Mouse (Mus musculus) bone marrow macrophage, adult 2 months (primary cell): ENCODE results near the gene Hspa1a. TPM values are rescaled to one million over a fixed set of nuclear protein-coding genes. Genes with fewer than 3 reads are reported as not detected.
A peak's percentile ranks its signal among the peaks of the same experiment; 100 is the strongest.

Experiments used
- H3K27ac ChIP-seq: 2 replicates; pipeline ENCODE4 v1.5.1; 2012; ENCODE audit warnings: low read depth, low read length; ENCODE audit not compliant: insufficient read depth
- H3K4me1 ChIP-seq: 2 replicates; pipeline ENCODE4 v1.6.1; 2012; ENCODE audit warnings: low read length; ENCODE audit not compliant: control insufficient read depth, insufficient read depth
- H3K4me3 ChIP-seq: 2 replicates; pipeline ENCODE4 v1.5.1; 2012; ENCODE audit warnings: mild to moderate bottlenecking, low read length, moderate library complexity; ENCODE audit not compliant: insufficient read depth
- CTCF ChIP-seq: IDR thresholded peaks from 2 replicates; pipeline ENCODE4 v1.5.1; 2012; ENCODE audit warnings: low read depth, mild to moderate bottlenecking, low read length, moderate library complexity
- POLR2A ChIP-seq: IDR thresholded peaks from 2 replicates; pipeline ENCODE4 v1.6.1; 2012; ENCODE audit warnings: mild to moderate bottlenecking, low read depth, low read length, borderline replicate concordance
- polyA plus RNA-seq: library from polyadenylated mRNA; stranded (reverse); fragments of >200 nt; gene quantifications from 2 replicates; pipeline ENCODE4 v1.2.4, GENCODE M21; 2012; ENCODE audit not compliant: missing spikeins, insufficient read depth, insufficient read length

Hspa1a gene
- polyA plus RNA-seq, 1 experiment: 1.3 TPM

DNA sequence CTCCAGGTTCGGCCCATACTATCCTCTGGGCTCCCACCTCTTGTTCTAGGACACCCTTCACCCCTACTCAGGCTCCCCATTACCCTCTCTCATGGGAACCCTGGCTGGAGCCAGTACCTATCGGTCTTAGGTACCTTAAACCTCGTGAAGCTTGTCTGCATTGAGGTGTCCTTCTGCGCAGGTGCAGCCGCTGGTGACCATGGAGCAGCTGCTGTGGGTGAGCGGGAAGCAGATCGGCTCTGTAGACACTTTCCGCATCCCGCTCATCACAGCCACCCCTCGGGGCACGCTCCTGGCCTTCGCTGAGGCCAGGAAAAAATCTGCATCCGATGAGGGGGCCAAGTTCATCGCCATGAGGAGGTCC is 40.2 kb downstream of the Hspa1a start:
- peak overlapping the region; percentile 62 for H3K27ac ChIP-seq

GRCm38 (mm10) chr17:34931061-34931734 is 40.8 kb downstream of the Hspa1a start, which contains the start of gene Neu1:
Neu1 (plus strand) TSS chr17:34931253.
- H3K27ac ChIP-seq: peak within 1 kb of the TSS; percentile 62
- no peak for TF ChIP-seq CTCF
- TF ChIP-seq POLR2A: peak; percentile 89; the same call in 1 of the 2 replicates
- H3K4me3 ChIP-seq: peak within 1 kb of the TSS; percentile 88
- H3K4me1 ChIP-seq: peaks cover 32% of the 10 kb centered on the region

More for the DNA sequence above, 40.2 kb downstream of the Hspa1a start:
- Histone ChIP-seq H3K4me1 (peaks cover 32% of the 10 kb centered on the region), H3K4me3 (peak overlapping the region; percentile 88)
- TF ChIP-seq CTCF: no peak
- TF ChIP-seq POLR2A: no peak

DNA sequence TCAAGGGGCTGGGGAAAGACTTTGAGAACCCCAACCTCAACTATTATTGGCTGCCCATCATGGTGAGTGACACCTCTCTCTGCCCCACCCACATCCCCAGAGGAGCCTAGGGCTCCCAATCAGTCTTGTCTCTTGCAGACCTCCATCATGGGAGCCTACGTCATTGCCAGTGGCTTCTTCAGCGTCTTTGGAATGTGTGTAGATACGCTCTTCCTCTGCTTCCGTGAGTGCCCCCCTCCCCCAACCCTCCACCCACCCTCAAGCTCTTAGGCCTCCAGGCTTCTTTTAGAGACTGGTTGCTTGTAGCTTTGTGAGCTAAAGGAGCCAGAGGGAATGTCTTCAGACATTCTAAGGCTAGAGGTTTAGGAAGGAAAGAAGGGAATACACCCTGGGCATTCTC is 43.1 kb downstream of the Hspa1a start:
- peaks cover 22% of the 10 kb centered on the region for H3K4me1 ChIP-seq
- H3K27ac ChIP-seq: no peak overlapping the region
- TF ChIP-seq POLR2A (no peak), CTCF (no peak)
- no peak overlapping the region for H3K4me3 ChIP-seq

DNA sequence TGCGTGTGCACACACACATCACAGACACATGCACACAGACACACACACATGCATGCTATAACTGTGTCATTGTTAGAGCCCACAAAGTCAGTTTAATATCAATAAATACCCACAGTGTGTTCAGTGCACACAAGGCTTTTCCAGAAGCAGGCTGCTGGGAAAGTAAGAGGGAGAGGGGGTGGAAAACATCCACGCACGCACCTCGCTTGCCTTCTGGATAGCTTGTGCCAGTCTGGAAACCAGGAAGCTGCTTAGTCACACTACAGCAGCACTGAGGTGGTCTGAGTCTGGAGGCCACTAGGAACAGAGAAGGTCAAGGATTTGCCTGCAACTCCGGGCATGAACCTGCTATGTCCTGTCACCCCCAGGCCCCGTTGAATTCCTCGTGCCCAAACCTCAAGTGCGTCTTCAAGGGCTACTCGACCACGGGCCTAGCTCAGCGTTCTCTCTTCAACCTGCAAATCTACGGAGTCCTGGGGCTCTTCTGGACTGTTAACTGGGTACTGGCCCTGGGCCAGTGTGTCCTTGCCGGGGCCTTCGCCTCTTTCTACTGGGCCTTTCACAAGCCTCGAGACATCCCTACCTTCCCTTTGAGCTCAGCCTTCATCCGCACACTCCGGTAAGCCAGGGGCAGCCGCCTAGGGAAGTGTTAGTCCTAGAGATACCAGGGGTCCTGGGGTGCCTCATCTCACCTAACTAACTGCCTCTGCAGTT is 44.5 kb downstream of the Hspa1a start:
- H3K27ac ChIP-seq: no peak overlapping the region
- H3K4me3 ChIP-seq: no peak overlapping the region
- TF ChIP-seq POLR2A (no peak), CTCF (no peak)
- H3K4me1 ChIP-seq: peaks cover 15% of the 10 kb centered on the region

GRCm38 (mm10) chr17:34924258-34924657 is 47.7 kb downstream of the Hspa1a start:
- Histone ChIP-seq H3K4me1 (peaks cover 12% of the 10 kb centered on the region), H3K27ac (peak overlapping the region; percentile 85), H3K4me3 (no peak overlapping the region)
- no peak for TF ChIP-seq POLR2A
- TF ChIP-seq CTCF: no peak

DNA sequence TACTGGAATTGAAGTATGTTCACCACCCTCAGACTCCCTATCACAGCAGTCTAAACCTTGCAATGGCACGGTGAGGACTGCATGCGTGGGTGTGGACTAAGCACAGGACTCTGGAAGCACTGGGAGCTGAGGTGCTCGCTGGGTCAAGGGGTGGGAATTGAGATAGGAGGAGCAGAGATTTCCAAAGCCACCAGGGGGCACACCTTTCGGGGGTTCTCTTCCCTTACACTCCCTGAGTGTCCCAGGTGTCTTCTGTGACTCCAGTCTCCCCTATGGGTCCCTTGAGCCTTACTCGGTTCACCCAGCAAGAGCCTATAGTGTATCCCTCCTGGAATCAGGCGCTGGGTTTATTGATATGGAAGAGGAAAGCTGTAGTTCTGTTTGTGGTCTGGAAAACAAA is 49.0 kb downstream of the Hspa1a start:
- Histone ChIP-seq H3K4me3 (no peak overlapping the region), H3K4me1 (peaks cover 12% of the 10 kb centered on the region), H3K27ac (no peak overlapping the region)
- peak; percentile 8; the same call in 1 of the 2 replicates for TF ChIP-seq CTCF
- no peak for TF ChIP-seq POLR2A

Other genes with a start within 250 kb of the Hspa1a start
- gene C4b, start 228.3 kb downstream of the Hspa1a start, polyA plus RNA-seq: 0.75 and 2.2 TPM in 2 replicates
- gene Cyp21a1, start 167.6 kb downstream of the Hspa1a start, polyA plus RNA-seq: not detected in 2 replicates
- 33.8 and 44.1 TPM in 2 replicates for gene Stk19, start 135.2 kb downstream of the Hspa1a start, polyA plus RNA-seq
- 30.8 and 38.9 TPM in 2 replicates for gene Dxo, start 135.1 kb downstream of the Hspa1a start, polyA plus RNA-seq
- gene Skiv2l, start 121.9 kb downstream of the Hspa1a start, polyA plus RNA-seq: 37.8 and 40.2 TPM in 2 replicates
- 48.9 and 56.8 TPM in 2 replicates for gene Nelfe, start 121.8 kb downstream of the Hspa1a start, polyA plus RNA-seq
- gene Cfb, start 109.6 kb downstream of the Hspa1a start, polyA plus RNA-seq: 12.0 and 13.3 TPM in 2 replicates
- 4.0 and 4.6 TPM in 2 replicates for gene Zbtb12, start 92.7 kb downstream of the Hspa1a start, polyA plus RNA-seq
- 0.27 TPM in 1 of 2 replicates, not detected in the other for gene Gm20547, start 90.1 kb downstream of the Hspa1a start, polyA plus RNA-seq
- not detected in 2 replicates for gene C2, start 73.9 kb downstream of the Hspa1a start, polyA plus RNA-seq
- 145 and 150 TPM in 2 replicates for gene Ehmt2, start 73.7 kb downstream of the Hspa1a start, polyA plus RNA-seq
- gene Slc44a4, start 57.7 kb downstream of the Hspa1a start, polyA plus RNA-seq: not detected in 2 replicates
- gene Neu1, start 40.9 kb downstream of the Hspa1a start, polyA plus RNA-seq: 73.6 and 73.9 TPM in 2 replicates
- 1.2 and 1.5 TPM in 2 replicates for gene Hspa1b, start 12.9 kb downstream of the Hspa1a start, polyA plus RNA-seq
- not detected in 2 replicates for gene Gm20481, start 2.2 kb downstream of the Hspa1a start, polyA plus RNA-seq
- gene Hspa1l, start 547 bp upstream of the Hspa1a start, polyA plus RNA-seq: not detected in 2 replicates
- 37.1 and 44.0 TPM in 2 replicates for gene Lsm2, start 9.7 kb upstream of the Hspa1a start, polyA plus RNA-seq
- gene Vars, start 28.8 kb upstream of the Hspa1a start, polyA plus RNA-seq: 28.4 and 35.2 TPM in 2 replicates
- gene Vwa7, start 44.4 kb upstream of the Hspa1a start, polyA plus RNA-seq: 0.31 and 0.34 TPM in 2 replicates
- not detected in 2 replicates for gene Sapcd1, start 55.9 kb upstream of the Hspa1a start, polyA plus RNA-seq
- gene Msh5, start 74.6 kb upstream of the Hspa1a start, polyA plus RNA-seq: 2.4 and 3.2 TPM in 2 replicates
- 357 and 381 TPM in 2 replicates for gene Clic1, start 77.8 kb upstream of the Hspa1a start, polyA plus RNA-seq
- gene Ddah2, start 86.9 kb upstream of the Hspa1a start, polyA plus RNA-seq: 9.0 and 10.9 TPM in 2 replicates
- not detected in 2 replicates for gene Ly6g6c, start 93.2 kb upstream of the Hspa1a start, polyA plus RNA-seq
- gene Mpig6b, start 94.0 kb upstream of the Hspa1a start, polyA plus RNA-seq: not detected in 2 replicates
- gene Ly6g6e, start 104.7 kb upstream of the Hspa1a start, polyA plus RNA-seq: not detected in 2 replicates
- 1.0 TPM in 1 of 2 replicates, not detected in the other for gene Ly6g6d, start 105.9 kb upstream of the Hspa1a start, polyA plus RNA-seq
- not detected in 2 replicates for gene Ly6g6f, start 113.5 kb upstream of the Hspa1a start, polyA plus RNA-seq
- gene Abhd16a, start 117.1 kb upstream of the Hspa1a start, polyA plus RNA-seq: 39.8 and 40.7 TPM in 2 replicates
- not detected in 2 replicates for gene Ly6g5c, start 136.1 kb upstream of the Hspa1a start, polyA plus RNA-seq
- 0.54 and 0.92 TPM in 2 replicates for gene Ly6g5b, start 143.3 kb upstream of the Hspa1a start, polyA plus RNA-seq
- gene Gpank1, start 149.3 kb upstream of the Hspa1a start, polyA plus RNA-seq: 24.6 and 29.1 TPM in 2 replicates
- gene Csnk2b, start 149.9 kb upstream of the Hspa1a start, polyA plus RNA-seq: 136 and 143 TPM in 2 replicates
- gene D17H6S53E, start 154.2 kb upstream of the Hspa1a start, polyA plus RNA-seq: 29.2 and 30.4 TPM in 2 replicates
- gene Apom, start 159.9 kb upstream of the Hspa1a start, polyA plus RNA-seq: not detected in 2 replicates
- 151 and 166 TPM in 2 replicates for gene Bag6, start 163.0 kb upstream of the Hspa1a start, polyA plus RNA-seq
- gene Prrc2a, start 192.7 kb upstream of the Hspa1a start, polyA plus RNA-seq: 136 and 162 TPM in 2 replicates
- gene Aif1, start 203.9 kb upstream of the Hspa1a start, polyA plus RNA-seq: 420 and 469 TPM in 2 replicates
- gene Lst1, start 216.3 kb upstream of the Hspa1a start, polyA plus RNA-seq: 811 and 856 TPM in 2 replicates
- gene Ltb, start 222.3 kb upstream of the Hspa1a start, polyA plus RNA-seq: not detected in 2 replicates
- 11.9 and 12.8 TPM in 2 replicates for gene Tnf, start 229.9 kb upstream of the Hspa1a start, polyA plus RNA-seq
- gene Lta, start 233.2 kb upstream of the Hspa1a start, polyA plus RNA-seq: not detected in 2 replicates
- gene Gm16181, start 248.7 kb upstream of the Hspa1a start, polyA plus RNA-seq: not detected in 2 replicates